Mouse (Mus musculus): Measurements from ENCODE around the gene Cfap58. TPM values are rescaled to one million over a fixed set of nuclear protein-coding genes. Genes with fewer than 3 reads are reported as not detected.

Gene Cfap58
- polyA plus RNA-seq, 1 experiment: not detected

GRCm38 (mm10) chr19:47958181-47958580, 20.7 kb downstream of the Cfap58 start:
- peaks cover 27% of the 10 kb centered on the region for H3K27me3 ChIP-seq (ENCODE audit: control insufficient read depth, insufficient read depth, insufficient read length)
- TF ChIP-seq CTCF (IDR thresholded peaks at IDR 0.05; ENCODE audit: control insufficient read depth, insufficient read depth, insufficient read length) (no peak), MYOD1 (IDR thresholded peaks at IDR 0.05; ENCODE audit: control insufficient read depth, insufficient read length, low read depth) (no peak), USF1 (IDR thresholded peaks at IDR 0.05; ENCODE audit: low read depth) (no peak), CEBPB (IDR thresholded peaks at IDR 0.05; ENCODE audit: low read depth) (no peak), FOSL1 (IDR thresholded peaks at IDR 0.05; ENCODE audit: insufficient read depth, low read length, poor library complexity, severe bottlenecking) (no peak), MYOG (IDR thresholded peaks at IDR 0.05; ENCODE audit: control insufficient read depth, extremely low read depth, insufficient read length) (no peak), MAX (IDR thresholded peaks at IDR 0.05) (no peak)
- no peaks in the 10 kb centered on the region for H3K36me3 ChIP-seq (ENCODE audit: control insufficient read depth, insufficient read depth)
- H3K79me2 ChIP-seq (ENCODE audit: control insufficient read depth, insufficient read depth): no peaks in the 10 kb centered on the region
- no peak overlapping the region for H3K4me3 ChIP-seq (ENCODE audit: insufficient read depth, poor library complexity, severe bottlenecking)
- no peaks in the 10 kb centered on the region for H3K79me3 ChIP-seq (ENCODE audit: low read depth)
- no peak overlapping the region for H3ac ChIP-seq (ENCODE audit: control insufficient read depth, insufficient read length, low read depth)

- Histone ChIP-seq H3K79me3 (ENCODE audit: low read depth) (no peaks in the 10 kb centered on the region), H3K27me3 (ENCODE audit: control insufficient read depth, insufficient read depth, insufficient read length) (peaks cover 35% of the 10 kb centered on the region), H3K36me3 (ENCODE audit: control insufficient read depth, insufficient read depth) (no peaks in the 10 kb centered on the region), H3K4me3 (ENCODE audit: insufficient read depth, poor library complexity, severe bottlenecking) (no peak overlapping the region), H3K79me2 (ENCODE audit: control insufficient read depth, insufficient read depth) (no peaks in the 10 kb centered on the region), H3ac (ENCODE audit: control insufficient read depth, insufficient read length, low read depth) (no peak overlapping the region)
- TF ChIP-seq MYOG (IDR thresholded peaks at IDR 0.05; ENCODE audit: control insufficient read depth, extremely low read depth, insufficient read length) (no peak), USF1 (IDR thresholded peaks at IDR 0.05; ENCODE audit: low read depth) (no peak), MAX (IDR thresholded peaks at IDR 0.05) (no peak), CEBPB (IDR thresholded peaks at IDR 0.05; ENCODE audit: low read depth) (no peak), MYOD1 (IDR thresholded peaks at IDR 0.05; ENCODE audit: control insufficient read depth, insufficient read length, low read depth) (no peak), CTCF (IDR thresholded peaks at IDR 0.05; ENCODE audit: control insufficient read depth, insufficient read depth, insufficient read length) (no peak), FOSL1 (IDR thresholded peaks at IDR 0.05; ENCODE audit: insufficient read depth, low read length, poor library complexity, severe bottlenecking) (no peak)
Measured at GRCm38 (mm10) chr19:47968993-47969659, 31.7 kb downstream of the Cfap58 start.

DNA sequence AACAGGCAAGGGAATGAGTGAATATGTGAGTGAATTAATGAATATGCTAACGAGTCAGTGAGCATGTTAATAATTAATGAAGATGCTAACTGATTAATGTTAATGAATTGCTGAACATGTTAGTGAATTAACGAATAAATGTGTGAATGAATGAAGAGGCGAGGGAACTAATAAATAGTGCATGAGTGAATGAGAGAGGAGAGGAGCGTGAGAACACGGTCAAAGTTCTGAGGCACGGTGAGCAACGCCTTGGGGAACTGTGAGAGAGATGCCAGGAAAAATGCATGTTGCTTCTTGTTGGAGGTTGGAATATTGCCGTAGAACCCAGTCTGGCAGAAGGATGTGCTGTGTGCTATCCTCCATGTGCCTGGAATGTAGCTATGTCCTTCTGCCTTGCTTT, 33.6 kb downstream of the Cfap58 start:
- Histone ChIP-seq H3K36me3 (ENCODE audit: control insufficient read depth, insufficient read depth) (no peaks in the 10 kb centered on the region), H3K79me3 (ENCODE audit: low read depth) (no peaks in the 10 kb centered on the region), H3K4me3 (ENCODE audit: insufficient read depth, poor library complexity, severe bottlenecking) (no peak overlapping the region), H3K79me2 (ENCODE audit: control insufficient read depth, insufficient read depth) (no peaks in the 10 kb centered on the region), H3ac (ENCODE audit: control insufficient read depth, insufficient read length, low read depth) (no peak overlapping the region), H3K27me3 (ENCODE audit: control insufficient read depth, insufficient read depth, insufficient read length) (peaks cover 41% of the 10 kb centered on the region)
- TF ChIP-seq CTCF (IDR thresholded peaks at IDR 0.05; ENCODE audit: control insufficient read depth, insufficient read depth, insufficient read length): no peak
- no peak for TF ChIP-seq CEBPB (IDR thresholded peaks at IDR 0.05; ENCODE audit: low read depth)
- no peak for TF ChIP-seq MYOG (IDR thresholded peaks at IDR 0.05; ENCODE audit: control insufficient read depth, extremely low read depth, insufficient read length)
- TF ChIP-seq FOSL1 (IDR thresholded peaks at IDR 0.05; ENCODE audit: insufficient read depth, low read length, poor library complexity, severe bottlenecking): no peak
- TF ChIP-seq MAX (IDR thresholded peaks at IDR 0.05): no peak
- no peak for TF ChIP-seq MYOD1 (IDR thresholded peaks at IDR 0.05; ENCODE audit: control insufficient read depth, insufficient read length, low read depth)
- no peak for TF ChIP-seq USF1 (IDR thresholded peaks at IDR 0.05; ENCODE audit: low read depth)

- no peak for TF ChIP-seq MYOG (IDR thresholded peaks at IDR 0.05; ENCODE audit: control insufficient read depth, extremely low read depth, insufficient read length)
- no peak for TF ChIP-seq CTCF (IDR thresholded peaks at IDR 0.05; ENCODE audit: control insufficient read depth, insufficient read depth, insufficient read length)
- no peak for TF ChIP-seq MYOD1 (IDR thresholded peaks at IDR 0.05; ENCODE audit: control insufficient read depth, insufficient read length, low read depth)
Measured at GRCm38 (mm10) chr19:47978109-47978701, 40.7 kb downstream of the Cfap58 start.

DNA sequence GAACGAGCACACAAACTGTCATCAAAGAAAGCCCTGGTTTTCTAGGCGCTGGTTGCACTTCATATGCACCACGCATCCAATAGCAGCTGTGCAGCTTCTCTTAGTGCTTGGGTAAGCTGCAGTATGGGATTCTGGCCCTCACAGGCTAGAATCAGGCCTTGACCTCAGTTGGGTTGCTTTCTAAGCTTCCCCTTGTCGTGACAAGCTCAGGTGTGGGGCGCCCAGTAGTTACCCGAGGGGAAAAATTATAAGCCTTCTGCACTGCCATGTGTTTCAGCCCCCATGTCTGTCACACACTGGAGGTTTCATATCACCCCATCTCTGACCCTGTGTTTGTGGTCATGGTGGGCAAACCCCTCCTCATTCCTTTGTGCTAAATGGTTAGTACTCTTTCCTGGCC, 42.0 kb downstream of the Cfap58 start:
- Histone ChIP-seq H3K79me2 (ENCODE audit: control insufficient read depth, insufficient read depth) (no peaks in the 10 kb centered on the region), H3K79me3 (ENCODE audit: low read depth) (no peaks in the 10 kb centered on the region)
- TF ChIP-seq CEBPB (IDR thresholded peaks at IDR 0.05; ENCODE audit: low read depth) (no peak), USF1 (IDR thresholded peaks at IDR 0.05; ENCODE audit: low read depth) (no peak), MYOD1 (IDR thresholded peaks at IDR 0.05; ENCODE audit: control insufficient read depth, insufficient read length, low read depth) (no peak), FOSL1 (IDR thresholded peaks at IDR 0.05; ENCODE audit: insufficient read depth, low read length, poor library complexity, severe bottlenecking) (no peak), MAX (IDR thresholded peaks at IDR 0.05) (no peak), CTCF (IDR thresholded peaks at IDR 0.05; ENCODE audit: control insufficient read depth, insufficient read depth, insufficient read length) (no peak), MYOG (IDR thresholded peaks at IDR 0.05; ENCODE audit: control insufficient read depth, extremely low read depth, insufficient read length) (no peak)

More at GRCm38 (mm10) chr19:47978109-47978701, 40.7 kb downstream of the Cfap58 start:
- no peak overlapping the region for H3K4me3 ChIP-seq (ENCODE audit: insufficient read depth, poor library complexity, severe bottlenecking)
- no peak overlapping the region for H3ac ChIP-seq (ENCODE audit: control insufficient read depth, insufficient read length, low read depth)
- no peaks in the 10 kb centered on the region for H3K36me3 ChIP-seq (ENCODE audit: control insufficient read depth, insufficient read depth)
- no peaks in the 10 kb centered on the region for H3K79me3 ChIP-seq (ENCODE audit: low read depth)
- no peaks in the 10 kb centered on the region for H3K79me2 ChIP-seq (ENCODE audit: control insufficient read depth, insufficient read depth)
- H3K27me3 ChIP-seq (ENCODE audit: control insufficient read depth, insufficient read depth, insufficient read length): peaks cover 25% of the 10 kb centered on the region

More for the DNA sequence above, 42.0 kb downstream of the Cfap58 start:
- Histone ChIP-seq H3K4me3 (ENCODE audit: insufficient read depth, poor library complexity, severe bottlenecking) (no peak overlapping the region), H3K36me3 (ENCODE audit: control insufficient read depth, insufficient read depth) (no peaks in the 10 kb centered on the region), H3ac (ENCODE audit: control insufficient read depth, insufficient read length, low read depth) (no peak overlapping the region), H3K27me3 (ENCODE audit: control insufficient read depth, insufficient read depth, insufficient read length) (peaks cover 25% of the 10 kb centered on the region)

All from C2C12 (cell line).